Mouse (Mus musculus) adrenal gland, postnatal 25 days (tissue): ENCODE data around the gene Crtc3. TPM values are rescaled to one million over a fixed set of nuclear protein-coding genes. Genes with fewer than 3 reads are reported as not detected.

Experiments used
- DNase-seq: peaks from one replicate; pipeline ENCODE4 v3.0.0; 2021; ENCODE audit warnings: mixed read lengths
- total RNA-seq: library from RNA; stranded (reverse); gene quantifications from 2 replicates; pipeline ENCODE4 v1.2.3, GENCODE M21; 2021

The Crtc3 gene
- total RNA-seq, 1 experiment from 2014 or later, result 34.0 TPM

DNA sequence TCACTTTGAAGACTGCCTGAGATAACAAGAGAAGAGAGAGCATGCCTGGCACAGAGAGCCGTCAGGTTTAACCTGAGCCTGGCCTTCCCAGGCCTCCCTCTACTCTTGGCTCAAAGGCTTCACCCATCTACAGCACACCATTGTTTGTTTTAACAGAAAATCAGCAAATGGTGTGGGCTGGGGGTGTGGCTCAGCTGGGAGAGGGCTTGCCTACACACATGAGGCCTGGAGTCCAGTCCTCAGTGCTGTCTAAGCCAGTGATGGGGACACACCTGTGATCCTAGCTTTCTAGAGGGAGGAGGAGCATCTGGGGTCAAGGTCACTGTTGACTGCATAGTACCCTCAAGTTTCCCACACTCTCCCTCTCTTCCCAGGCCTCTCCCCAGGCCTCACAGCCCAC, 6.0 kb downstream of the Crtc3 start:
- no peak for DNase-seq

DNA sequence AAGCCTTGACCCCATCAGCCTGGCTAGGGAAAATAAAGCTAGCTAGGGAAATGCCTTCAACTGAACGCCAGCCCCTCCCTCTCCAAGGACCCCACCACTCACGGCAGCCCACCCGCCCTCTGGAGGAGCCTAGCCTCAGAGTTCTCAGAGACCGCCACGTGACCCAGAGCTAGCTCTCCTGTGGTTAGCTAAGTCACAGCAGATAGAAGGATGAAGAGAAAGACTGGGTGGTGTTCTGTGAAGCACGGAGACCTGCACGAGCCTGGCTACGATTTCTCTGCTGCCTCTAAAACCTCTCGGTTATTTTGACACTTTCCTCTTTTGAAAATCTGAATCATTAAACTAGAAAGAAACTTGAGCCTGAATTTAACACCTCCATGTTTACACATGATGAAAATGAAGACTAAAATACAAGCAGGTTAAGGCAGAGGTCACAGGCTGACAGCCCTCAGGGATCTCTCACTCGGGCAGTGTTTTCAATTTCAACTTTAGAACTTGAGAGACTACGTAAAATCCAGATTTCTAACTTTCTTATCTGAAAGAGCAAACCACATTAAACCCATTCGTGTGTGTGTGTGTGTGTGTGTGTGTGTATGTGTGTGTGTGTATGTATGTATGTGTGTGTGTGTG, 8.3 kb downstream of the Crtc3 start:
- no peak for DNase-seq

DNA sequence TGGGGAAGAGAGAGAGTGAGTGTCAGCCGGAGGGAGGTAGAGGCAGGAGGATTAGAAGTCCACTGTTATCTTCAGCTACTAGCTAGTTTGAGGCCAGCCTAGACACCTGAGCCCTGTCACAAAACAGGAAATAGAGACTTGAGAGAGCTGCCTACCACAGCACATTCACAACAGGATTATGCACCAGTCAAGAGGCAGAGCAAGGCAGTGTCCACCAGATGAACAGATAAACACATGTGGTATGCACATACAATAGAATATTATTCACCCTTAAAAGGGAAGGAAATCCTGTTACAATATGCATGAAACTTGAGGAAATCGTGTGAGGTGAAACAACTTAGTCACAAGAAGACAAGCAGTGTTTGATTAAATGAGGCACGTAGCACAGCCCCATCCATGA, 16.4 kb downstream of the Crtc3 start:
- no peak for DNase-seq

DNA sequence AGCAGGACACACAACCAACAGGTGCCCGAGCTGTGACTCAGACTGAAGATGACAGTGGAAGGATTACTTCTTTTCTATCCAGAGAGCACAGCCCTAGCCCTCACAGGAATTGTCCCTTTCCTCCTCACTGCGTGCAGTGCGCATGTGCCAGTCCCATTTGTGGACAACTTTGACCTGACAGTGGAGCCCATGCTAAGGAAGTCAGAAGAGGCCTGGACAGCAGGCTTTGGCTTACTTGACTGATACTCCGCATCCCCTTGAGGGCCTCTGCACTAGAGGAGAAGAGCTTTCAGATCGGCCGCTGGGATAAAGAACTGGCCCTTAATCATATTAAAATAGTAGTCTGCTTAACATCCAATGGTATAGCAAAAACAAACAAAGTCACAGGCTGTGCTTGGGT, 17.8 kb downstream of the Crtc3 start:
- no peak for DNase-seq

DNA sequence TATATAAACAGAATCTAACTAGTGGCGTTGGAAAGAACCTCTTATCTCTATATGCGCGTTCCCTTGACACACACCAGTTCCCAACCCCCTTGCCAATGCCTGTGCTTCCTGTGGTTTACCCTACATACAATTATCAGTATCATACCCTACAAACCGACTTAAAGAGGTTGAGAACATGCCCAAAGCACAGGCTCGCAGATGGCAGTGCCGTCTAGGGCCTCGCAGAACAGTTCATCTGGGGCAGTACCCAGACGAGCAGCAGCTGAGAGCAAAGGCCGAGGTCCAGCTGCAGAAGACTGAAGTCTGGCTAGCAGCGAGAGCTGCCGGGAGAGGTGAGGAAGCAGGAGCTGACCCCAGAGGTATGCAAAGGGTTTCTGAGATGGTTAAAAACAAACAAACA, 21.5 kb downstream of the Crtc3 start:
- no peak for DNase-seq

DNA sequence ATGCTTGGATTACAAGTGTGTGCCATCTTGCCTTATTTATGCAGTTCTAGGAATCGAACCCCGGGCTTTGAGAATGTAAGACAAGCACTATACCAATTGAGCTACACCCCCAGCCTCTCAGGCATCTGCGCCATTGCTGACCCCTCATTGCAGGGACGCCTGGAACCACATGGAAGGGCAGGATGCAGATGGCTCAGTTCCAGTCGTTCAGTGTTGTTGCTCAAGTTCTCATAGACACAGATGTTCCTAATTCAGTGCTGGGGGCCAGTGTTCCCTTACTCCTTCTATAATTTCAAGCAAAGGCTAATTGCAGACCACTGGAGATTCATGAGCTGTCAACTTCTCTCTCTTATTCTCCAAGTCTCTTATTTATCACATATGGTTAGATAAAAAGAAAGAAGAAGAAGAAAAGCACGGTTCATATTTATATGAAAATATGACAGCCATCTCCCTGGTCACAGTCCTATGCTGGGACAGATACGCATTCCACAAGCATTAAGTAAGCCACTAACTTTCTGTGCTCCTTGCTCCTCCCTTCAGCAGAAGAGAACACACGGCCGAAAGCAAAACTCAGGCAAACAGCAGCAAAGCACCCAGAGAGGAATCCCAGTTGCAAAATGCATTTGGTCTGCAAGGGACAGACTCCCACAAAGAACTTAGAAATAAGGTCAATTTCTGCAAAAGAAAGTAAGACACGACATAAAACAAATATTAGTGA, 22.3 kb downstream of the Crtc3 start:
- no peak for DNase-seq

DNA sequence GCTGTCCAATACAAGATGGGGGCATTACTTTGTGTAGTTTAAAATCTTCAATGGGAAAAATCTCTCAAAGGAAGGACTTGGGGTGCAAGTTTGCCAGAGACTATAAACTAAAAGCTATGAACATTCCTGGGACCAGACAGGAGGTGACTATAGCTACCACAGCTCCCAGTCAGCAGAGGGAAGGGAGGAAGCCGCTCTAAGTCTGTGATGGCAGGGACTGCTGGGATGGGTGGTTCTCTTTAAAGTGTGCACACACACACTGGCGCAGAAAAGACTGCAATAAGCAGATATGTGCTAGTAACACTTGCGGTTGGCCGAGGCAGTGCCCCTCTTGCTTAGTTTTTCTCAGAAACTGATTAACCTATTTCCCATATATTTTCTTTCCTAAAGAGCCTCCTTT, 27.6 kb downstream of the Crtc3 start:
- no peak for DNase-seq

DNA sequence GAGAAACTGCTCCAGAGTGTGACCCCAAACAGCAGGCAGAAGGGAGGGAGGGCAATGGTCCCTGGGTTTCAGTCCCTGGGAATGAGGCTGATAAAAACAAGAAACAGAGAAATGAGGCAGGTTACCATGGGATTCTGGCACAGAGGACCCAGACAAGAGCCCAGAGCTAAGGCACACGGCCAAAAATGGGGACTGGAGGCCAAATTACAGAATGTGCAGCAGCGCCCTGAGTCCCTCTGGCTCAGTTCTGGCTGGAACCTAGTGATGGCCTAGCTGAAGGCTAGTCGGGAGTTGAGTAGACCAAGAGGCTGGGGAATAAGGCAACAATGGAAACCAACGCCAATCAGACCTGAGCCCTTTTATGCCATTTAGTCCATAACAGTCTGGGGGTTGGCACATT, 28.1 kb downstream of the Crtc3 start:
- peak; percentile 79 for DNase-seq

DNA sequence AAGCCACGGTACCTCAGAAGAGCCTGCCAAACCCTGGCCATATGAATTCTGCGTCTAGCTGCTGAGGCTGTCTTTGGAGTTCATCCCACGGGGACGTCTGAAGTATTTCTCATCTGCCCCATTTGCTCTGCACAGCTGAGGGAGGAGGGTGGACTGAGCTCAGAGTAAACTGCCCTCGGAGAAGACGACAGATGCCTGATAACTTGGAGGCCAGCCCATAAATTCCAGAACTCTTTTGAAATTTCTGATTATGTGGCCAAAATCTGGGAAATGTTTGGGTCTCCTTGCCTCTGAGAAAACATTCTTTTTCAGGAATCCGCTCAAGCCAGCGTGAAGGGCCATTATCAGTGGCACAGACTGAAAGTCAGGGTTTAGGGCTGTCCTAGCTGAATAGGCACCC, 30.8 kb downstream of the Crtc3 start:
- no peak for DNase-seq

DNA sequence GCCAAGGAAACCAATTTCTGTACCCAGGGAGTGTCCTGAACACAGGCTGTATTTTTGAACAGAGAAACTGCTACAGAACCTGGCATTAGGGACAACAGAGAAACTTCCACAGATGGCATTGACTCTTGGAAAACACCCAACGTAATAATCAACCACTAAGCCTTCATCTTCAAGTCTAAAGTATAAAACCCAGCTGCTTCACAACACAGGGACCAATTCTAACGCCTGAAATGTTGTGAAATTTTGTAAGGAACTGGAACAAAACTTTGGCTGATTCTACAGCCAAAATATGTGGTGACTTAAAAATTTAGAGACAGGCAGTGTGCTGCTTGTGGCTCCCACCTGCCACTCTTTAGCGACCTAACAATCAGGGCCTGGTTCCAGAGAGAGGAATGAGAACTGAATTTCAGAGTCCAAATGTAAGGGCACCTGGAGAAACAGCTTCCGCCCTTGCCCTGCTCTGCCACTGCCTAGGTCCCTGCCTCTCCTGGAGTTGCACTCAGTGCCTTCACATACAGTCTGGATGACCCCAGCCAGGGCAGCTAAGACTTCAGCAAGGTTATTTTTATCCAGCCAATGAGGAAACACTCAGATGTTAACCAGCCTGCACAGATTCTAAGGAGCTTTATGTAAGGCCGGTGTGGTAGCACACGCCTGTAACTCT, 33.2 kb downstream of the Crtc3 start:
- no peak for DNase-seq

DNA sequence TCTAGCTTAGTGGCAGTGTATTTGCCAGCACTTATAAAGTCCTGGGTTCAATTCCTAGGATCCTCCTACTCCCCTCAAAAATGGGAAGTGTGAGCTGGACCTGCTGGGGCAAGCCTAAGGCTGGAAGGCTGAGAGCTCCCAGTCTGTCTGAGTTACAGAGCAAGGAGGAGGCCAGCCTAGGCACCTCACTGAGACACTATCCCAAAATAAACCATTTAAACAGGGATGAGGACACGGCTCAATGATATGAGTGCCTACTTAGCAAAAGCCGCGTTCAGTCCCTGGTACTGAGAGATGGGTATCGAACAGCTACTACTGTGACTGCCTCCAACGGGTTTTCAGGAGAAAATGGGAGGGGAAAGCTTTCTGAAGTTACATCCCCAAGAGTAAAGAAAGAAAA, 33.8 kb downstream of the Crtc3 start:
- DNase-seq, result no peak

DNA sequence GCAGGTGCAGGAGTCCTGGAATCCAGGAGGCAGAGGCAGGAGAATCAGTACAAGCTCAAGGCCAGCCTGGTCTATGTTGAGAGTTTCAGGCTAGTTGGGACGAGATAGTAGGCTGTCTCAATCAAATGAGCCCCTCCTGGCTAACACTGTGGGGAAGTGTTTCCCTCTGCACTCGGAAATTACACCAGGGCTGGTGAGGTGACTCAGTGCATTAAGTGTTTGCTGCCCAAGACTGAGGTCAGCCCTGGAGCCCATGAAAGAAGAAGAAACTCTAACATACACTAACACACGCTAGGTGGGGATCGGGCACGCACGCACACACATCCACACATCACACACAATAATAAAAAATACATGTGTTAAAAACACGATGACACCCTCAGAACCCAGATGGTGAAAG, 34.3 kb downstream of the Crtc3 start:
- no peak for DNase-seq

DNA sequence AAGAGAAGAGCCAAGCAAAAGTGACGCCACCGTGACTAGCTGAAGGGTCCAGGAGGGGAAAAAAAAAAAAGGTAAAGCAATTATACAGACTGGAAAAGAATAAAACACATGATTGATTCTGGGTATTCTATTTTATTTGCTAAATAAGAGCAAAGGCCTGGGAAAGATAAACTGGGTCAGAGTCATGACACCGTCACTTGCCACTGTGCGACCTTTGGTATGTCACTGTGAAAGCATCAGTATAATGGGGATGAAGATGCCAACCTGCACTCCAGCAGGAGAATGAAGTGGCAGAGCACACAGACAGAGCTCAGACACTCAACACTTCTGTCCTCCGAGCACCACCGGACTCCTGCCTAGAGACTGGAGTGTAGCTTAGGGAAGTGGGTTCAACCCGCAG, 34.7 kb downstream of the Crtc3 start:
- DNase-seq, result no peak

DNA sequence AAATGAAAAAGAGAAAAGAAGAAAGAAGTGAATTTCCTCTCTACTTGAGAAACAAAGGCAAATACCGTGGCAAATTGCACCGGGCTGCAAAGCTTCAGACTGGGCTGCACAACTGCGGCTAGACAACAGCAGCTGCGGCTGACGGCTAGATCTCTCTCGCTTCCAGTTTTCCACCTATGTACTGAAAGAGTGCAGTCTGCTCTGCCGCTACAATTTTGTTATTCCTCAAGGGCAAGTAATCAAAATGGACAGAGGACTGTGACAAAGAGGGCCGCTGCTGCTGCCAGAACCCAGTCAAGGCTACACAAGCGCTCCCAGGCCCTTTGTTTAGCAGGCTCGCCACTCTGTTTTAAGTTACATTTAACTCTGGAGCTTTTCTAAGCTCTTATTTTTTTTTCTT, 35.6 kb downstream of the Crtc3 start:
- peak; percentile 52 for DNase-seq

DNA sequence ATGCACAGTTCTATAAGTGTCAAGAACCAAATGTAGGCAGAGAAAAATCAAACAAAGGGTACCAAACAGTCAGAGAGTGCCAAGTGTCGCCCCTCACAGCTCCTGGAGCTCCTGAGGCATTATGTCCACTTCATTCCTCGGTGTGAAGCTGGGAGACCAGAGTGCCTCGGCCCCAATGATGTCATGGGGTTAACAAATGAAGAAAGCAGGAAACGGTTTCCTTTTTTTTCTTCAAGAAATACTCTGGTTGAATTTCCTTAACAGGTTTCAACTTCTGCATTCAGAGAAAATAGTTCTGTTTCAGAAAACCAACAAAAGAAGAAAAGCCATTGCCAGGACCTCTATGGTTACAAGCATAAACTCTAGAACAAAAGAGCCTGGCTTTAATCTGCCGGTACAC, 36.4 kb downstream of the Crtc3 start:
- no peak for DNase-seq

DNA sequence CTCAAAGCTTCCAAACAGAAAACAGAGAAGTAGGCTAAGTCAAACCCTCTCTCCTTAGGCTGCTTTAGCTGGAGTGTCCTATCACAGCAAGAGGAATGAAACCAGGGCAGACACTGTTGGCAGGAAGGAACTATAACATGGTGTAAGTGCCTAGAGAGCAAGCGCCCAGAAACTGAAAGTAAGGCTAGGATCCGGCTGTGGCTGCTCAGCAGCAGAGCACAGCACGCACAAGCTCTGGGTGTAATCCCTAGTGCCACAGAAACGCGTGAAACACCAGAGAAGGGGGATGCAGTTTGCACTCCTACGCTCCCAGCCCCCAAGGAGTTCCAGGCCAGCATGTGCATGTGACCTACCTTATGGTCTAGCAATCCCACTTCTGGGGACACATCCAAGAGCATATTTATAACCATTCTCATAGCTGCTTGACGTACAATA, 41.2 kb downstream of the Crtc3 start:
- DNase-seq, result no peak

DNA sequence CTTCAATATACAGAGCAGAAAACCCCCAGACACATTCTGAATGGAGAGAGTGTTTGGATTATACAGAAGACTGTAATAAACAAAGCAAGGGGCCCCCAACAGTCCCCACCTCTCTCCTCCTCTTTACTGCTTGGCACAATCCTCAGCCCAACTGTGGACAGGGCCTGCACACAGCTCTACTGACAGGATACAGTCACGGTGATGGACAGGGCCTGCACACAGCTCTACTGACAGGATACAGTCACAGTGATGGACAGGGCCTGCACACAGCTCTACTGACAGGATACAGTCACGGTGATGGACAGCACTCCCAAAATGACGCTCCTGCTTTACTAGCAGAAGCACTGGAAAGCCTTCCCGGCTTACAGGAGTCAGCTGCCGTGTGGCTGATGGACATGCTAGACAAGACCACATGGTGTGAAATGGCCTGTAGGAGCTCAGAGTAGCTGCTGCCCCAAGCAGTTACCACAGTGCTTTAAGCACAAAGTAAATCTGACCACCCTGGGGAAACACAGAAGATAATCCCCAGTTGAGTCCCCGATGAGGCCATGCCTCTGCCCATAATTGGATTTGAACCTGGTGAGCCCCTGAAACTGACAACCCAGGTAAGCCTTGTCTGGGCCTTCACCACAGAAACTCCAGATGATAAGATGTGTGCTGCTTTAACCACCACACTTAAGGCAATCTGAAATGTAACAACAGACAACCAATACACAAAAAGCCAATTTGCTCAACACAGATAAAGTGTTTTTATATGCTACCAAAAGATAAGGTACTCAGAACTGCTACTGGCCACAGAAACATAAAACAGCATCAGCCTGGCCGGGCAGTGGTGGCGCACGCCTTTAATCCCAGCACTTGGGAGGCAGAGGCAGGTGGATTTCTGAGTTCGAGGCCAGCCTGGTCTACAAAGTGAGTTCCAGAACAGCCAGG, 42.3 kb downstream of the Crtc3 start:
- no peak for DNase-seq

DNA sequence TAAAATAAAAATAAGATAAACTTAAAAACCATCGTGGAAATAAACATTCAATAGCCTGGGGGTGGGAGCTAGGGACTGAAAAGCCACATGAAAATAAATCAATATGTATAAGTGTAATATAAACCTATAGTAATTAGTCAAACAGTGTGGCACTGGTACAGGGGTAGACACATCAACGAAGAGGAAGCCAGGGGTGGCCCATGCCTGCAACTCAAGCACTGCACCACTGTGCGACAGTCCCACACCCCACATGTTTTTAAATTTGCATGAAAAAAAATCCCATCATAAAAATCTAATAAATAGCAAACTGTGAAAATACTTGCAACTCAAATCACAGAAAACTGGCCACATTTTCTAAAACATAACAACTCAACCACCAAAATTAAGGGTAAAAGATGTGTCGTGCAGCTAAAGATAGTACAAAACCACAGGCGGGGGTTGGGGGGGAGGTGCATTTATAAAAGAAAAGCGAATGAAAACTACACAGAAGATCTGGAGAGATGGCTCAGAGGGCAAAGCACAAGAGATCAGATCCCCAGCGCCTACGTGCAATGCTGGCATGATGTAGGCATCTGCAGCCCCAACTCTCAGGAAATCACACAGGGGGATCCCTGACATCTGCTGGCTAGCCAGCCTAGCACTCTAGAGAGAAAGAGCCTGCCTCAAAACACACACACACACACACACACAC, 45.6 kb downstream of the Crtc3 start:
- DNase-seq, result no peak

DNA sequence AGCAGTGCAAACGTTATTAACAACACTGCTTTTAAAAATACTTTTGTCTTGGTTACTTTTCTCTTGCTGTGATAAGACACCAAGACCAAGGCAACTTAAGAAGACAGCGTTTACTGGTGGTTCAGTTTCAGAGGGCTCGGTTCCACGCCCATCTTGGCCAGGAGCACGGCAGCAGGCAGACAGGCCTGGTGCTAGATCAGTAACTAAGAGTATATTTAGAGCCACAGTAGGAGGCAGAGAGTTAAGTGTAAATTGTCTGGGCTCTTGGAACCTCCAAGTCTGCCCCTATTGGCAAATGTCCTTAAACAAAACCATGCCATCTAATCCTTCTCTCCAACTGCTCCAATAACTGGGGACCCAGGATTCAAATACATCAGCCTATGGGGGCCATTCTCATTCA, 46.1 kb downstream of the Crtc3 start:
- no peak for DNase-seq

DNA sequence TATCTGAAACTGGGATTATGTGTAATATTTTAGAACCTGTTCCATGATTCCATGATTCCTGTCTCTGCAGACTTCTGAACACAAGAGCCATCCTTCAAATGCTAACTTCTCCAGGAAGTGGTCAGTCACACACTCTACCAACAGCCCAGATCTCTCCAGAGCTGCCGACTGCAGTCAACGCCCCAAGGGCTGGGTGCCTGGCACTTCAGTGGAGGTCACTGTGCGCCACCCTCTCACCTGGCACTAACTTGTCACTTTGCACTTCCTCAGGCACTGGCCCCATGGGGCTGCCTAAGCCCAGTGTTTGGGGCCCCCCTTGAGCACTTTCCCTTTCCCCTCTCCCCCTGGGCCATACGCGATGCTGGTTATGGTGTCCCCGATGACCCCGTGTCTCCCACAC, 46.8 kb downstream of the Crtc3 start:
- DNase-seq, result no peak

DNA sequence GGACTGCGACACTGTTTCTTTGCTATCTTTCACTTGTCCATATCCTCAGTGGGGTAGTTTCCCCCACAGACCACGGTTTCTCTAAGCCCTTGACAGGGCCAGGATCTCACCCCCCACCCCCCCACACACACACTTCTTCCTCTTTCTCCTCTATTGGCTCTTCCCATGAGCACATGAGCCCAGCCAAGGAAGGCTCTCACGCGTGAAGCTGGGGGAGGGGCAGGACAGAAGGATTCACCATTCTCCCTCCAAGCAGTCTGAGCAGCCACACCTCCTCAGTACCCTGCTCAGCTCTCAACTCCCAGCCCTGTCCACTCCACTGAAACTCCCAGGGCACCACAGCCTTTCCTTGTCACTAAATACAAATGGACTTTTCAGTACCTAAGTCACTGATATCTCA, 47.2 kb downstream of the Crtc3 start:
- DNase-seq, result no peak

DNA sequence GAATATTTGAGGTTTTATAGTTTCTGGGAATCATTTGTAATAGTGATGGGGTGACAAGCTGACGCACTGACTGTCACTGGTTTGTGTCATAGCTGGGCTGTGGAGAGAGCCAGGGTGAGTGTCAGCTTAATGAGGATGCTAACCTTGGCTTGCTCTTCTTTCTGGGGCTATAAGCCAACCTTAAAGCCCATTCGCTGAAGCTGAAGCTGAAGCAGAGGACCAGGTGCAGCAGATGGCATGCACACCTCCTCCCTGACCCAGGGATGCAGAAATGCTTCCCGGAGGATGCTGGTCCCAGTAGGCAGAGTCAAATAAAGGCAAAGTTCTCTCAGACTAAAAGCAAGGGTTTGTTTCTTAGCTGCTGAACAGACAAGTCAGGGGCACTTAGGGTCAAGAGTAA, 48.7 kb downstream of the Crtc3 start:
- DNase-seq, result no peak
